Mouse (Mus musculus) mature B cell (primary cell): Measurements from ENCODE around the gene Raly.

Experiments used
- in situ Hi-C: fragments of 300-500 bp; cut with MboI; formaldehyde crosslinking; loops from 2 replicates; pipeline ENCODE4 v1.14.3; 2019

Raly gene

DNA sequence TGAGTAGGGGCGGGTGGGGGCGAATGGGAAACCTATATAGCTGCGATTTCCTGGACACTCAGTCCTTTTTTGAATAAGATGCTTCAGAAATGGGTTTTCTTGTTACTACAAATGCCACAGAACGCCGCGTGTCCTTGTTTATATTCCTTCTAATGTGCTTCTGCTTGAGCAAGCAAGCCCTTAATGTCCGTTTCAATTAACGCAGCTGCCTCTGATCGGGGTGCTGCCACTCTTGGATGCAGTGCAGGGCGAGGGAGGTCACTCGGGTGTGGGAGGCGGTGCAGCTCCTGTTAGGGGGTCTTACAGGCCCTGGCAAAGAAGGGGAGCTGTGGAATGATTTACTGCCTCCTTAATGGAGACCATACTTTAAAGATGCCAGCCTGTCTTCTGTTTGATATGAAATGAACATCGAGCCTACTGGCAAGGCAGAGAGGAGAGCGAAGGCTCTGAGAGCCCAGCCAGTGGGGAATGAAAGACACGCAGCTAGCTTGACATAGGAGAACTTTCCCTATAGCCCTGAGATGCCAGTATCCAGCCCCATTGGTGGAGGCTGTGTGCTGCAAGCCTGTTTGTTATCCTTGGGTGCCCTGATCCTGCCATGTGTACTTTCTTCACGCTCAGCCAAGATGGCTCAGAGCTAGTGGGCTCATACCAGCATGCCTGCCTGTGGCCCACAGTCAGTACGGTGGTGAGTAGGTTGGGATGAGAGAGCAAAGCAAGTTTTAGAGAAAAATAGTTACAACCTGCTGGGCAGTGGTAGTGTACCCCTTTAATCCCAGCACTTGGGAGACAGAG, 7.8 kb upstream of the Raly start:
- in situ Hi-C loops = no loop called here

- in situ Hi-C loops = no loop called here
Observed at GRCm38 (mm10) chr2:154785284-154785683, 5.6 kb upstream of the Raly start.

- in situ Hi-C loops = no loop called here
Observed at GRCm38 (mm10) chr2:154786187-154786586, 4.7 kb upstream of the Raly start.

GRCm38 (mm10) chr2:154786776-154787175, 4.1 kb upstream of the Raly start:
- in situ Hi-C loops = no loop called here

GRCm38 (mm10) chr2:154789381-154789780, 1.5 kb upstream of the Raly start:
- in situ Hi-C loops = no loop called here

GRCm38 (mm10) chr2:154789977-154790655, 780 bp upstream of the Raly start:
- in situ Hi-C loops = no loop called here

DNA sequence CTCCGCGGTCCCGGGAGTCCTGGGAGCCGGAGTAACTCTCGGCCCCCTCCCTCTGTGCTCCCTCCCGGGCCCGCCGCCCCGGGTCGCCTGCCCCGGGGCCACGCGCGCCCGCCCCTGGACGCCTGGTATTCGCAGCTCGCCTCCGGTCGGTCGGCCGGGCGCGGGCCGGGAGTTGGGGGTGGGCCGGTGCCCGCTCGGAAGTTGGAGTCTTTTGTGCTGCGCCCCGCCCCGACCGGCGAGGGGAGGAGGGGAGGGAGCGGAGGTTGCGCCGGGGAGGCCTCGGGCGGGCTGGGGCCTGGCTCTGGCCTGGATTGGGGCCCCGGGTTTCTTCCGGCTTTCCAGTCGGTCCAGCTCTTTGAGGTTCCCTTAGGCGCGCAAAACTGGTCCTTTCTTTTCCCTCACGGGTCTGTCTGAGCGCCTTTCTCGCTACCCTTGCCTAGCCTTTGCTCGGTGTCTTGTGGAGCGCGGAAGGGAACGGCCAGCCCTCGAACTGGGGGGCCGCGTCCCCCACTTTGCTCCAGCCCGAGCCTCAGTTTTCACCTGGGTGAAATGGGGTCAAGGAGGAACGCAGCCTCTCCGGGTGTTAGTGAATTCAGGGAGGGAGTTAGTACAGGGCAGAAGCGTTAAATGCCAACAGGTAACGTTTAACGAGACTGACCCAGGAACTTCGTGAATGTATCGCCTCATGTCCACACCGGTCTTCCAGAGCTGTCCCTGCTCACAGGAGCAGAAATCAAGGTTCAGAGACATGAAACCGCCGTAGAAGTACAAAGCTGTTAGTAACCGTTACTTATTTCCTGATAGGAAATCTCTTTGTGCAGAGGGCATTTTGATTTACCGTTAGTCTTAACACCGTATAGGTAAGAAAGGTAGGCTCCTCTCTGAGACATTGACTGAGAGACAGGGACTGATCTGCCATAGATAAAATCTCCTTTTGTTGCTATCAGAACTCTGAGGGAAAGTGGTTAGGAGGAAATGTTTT, 1.1 kb downstream of the Raly start:
- in situ Hi-C loops = no loop called here

GRCm38 (mm10) chr2:154803372-154803771, 12.5 kb downstream of the Raly start:
- in situ Hi-C loops = no loop called here

DNA sequence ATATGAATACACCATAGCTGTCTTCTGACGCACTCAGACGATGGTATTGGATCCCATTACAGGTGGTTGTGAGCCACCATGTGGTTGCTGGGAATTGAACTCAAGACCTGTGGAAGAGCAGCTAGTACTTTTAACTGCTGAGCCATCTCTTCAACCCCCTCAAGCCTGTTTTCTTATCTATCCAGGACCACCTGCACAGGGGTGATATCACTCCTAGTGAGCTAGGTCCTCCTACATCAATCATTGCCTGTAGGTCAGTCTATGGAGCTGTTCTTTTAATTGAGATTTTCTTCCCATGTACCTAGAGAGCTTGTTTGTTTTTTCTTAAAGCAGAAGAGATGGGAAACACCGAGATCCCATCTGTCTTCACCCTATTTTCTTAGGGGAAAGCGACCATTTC, 12.9 kb downstream of the Raly start:
- in situ Hi-C loops = no loop called here

DNA sequence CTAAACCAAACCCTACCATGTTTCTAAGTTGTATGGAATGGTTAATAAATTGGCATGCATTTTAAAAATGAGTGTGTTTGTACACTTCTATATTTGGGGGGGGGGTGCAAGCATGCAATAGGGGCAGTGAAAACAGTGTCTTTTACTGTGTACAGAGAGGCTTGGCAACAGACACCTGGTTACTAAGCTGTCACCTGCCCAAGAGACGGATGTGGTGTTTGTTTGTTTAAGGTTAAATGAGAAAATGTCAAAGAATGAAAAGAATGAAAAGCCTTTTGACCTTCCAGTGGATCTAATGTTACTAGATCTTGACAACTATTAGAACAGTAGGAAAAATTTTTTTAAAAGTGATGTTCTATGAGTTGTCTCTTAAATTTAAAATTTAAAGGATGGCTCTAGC, 16.8 kb downstream of the Raly start:
- in situ Hi-C loops = no loop called here

DNA sequence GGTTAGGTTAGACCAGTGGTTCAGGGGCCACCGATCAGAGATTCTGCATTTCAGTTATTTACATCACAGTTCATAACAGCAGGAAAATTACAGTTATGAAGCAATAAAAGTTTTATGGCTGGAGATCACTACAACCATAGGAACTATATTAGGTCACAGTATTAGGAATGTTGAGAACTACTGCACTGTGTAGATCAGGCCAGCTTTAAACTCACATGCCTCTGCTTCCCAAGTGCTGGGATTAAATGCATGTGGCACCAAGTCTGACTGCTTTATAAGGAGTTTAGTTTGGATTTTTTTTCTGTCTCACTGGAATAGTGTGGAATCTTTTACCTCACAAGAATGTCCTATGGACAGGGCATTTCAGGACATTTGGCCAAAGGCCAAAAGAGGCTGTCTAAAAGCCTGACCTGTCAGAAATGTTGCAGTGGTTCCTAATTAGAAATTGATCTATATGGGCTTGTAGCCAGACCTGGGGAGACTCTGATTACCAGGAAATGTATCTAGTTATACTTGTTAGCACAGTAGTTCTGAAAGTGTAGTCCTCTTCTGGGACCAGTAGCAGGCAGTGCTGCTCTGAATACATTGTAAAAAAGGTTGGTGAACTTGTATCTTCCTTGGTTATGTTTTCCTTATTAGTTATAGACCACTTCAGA, 18.3 kb downstream of the Raly start:
- in situ Hi-C loops = no loop called here

GRCm38 (mm10) chr2:154810821-154811220, 19.9 kb downstream of the Raly start:
- in situ Hi-C loops = no loop called here

- in situ Hi-C loops = no loop called here
Observed at GRCm38 (mm10) chr2:154813426-154813825, 22.5 kb downstream of the Raly start.

DNA sequence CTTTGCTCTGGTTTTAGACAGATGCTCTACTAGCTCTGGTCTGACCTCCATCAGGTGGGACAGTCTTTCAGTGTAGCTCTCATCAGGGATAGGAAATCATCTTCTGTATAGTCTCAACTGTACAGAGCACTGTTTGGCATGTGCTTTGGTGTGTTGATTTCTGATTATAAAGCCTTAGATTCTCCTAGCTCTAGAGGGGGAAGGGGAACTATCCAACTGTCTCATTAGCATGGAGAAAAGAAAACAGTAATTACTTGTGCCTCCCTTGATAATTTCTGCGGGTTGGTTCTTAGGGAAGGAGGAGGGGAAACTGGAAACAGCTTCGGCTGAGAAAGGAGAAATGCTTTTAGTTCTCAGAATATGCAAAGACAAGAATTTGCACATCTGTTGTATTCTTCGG, 26.2 kb downstream of the Raly start:
- in situ Hi-C loops = no loop called here

- in situ Hi-C loops = no loop called here
Observed at GRCm38 (mm10) chr2:154817788-154818187, 26.9 kb downstream of the Raly start.

- in situ Hi-C loops = no loop called here
Observed at GRCm38 (mm10) chr2:154818599-154818998, 27.7 kb downstream of the Raly start.

DNA sequence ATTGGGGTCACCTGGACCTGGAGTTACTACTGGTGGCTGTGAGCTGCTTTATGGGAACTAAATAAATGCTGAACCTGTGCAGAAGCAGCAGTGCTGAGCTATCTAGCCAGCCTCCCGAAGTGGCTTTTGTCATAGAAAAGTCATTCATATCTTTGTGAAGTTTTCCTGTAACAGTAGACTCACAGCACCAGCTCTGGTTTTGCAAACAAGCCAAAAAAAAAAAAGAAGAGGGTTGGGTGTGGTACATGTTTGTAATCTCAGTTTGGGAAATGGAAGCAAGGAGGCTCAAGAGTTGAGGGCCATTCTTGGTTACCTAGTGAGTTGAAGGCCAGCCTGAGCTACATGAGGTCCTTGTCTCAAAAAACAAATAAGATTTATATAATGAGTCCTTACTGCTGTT, 29.4 kb downstream of the Raly start:
- in situ Hi-C loops = no loop called here

DNA sequence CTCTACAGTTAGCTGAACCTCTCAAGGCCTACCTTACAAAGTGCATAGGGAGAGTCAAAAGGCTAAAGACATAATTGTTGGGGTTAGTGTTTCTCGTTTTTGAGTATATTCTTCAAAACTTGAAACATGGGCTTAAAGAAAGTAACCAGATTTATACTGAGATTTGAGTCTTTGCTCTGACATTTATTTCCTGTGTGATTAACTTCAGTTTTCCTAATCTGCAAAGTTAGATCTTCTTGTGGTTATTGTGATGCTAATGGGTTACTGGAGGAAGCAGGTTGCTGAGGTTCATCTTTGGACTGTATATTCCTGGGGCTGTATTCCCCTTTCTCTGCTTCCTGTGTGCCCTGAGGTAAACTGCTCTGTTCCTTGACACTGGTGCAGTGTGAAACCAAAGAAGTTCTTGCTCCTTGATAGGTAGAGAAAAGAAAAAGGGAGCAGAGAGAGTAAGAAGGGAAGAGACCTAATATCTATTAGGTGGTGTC, 35.2 kb downstream of the Raly start:
- in situ Hi-C loops = no loop called here

DNA sequence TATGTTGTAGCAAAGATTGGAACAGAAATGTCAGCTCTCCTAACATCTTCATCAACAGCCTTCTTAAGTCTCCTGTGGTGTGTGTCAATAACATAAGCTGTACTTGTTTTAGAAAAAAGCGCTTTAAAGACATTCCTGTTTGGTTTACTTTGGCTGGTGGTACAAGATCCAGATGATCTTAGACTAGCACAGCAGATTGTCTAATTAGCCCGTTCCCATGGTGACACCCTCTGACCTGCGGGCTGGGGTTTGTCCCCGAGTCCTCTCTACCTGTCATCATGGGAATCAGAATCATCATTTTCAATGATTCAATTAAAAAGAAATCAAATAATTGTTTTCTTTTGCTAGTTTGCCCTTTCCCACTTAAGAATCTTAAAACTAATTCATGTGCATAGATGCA, 36.6 kb downstream of the Raly start:
- in situ Hi-C loops = no loop called here

- in situ Hi-C loops = no loop called here
Observed at GRCm38 (mm10) chr2:154832471-154832870, 41.6 kb downstream of the Raly start.

DNA sequence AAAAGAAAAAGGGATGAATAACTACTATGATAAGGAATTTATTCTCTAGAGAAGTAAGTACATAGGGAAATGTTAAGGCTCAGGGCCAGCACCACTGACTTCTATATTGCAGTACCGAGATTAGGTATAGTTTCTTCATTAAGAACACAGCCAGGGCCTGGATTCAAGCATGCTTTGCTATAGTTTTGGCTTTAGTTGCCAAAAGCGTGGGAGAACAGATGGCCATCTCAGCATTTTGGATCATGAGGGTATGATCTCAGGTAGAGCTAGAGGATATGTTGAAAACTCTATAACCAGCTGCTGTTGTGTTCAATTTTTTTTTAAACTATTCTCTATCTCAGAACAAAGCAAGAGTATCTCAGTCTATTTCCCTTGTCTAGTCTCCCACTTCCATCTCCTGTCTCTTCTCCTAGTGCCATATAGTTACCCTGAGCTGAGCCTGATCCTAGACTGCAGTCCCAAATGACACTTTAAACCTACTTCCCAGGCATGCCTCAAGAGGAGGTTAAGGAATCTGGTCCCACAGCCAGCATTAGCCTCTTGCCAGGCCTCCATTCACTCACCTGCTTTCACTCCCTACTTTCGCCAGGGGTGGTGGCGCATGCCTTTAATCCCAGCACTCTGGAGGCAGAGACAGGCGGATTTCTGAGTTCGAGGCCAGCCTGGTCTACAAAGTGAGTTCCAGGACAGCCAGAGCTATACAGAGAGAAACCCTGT, 43.4 kb downstream of the Raly start:
- in situ Hi-C loops = no loop called here
